Mouse (Mus musculus): Measurements from ENCODE around the gene Efcab5. TPM values are rescaled to one million over a fixed set of nuclear protein-coding genes. Genes with fewer than 3 reads are reported as not detected.
A peak's percentile ranks its signal among the peaks of the same experiment; 100 is the strongest.
"Not testable (repeated sequence)": the region's sequence is repeated elsewhere in the genome, so short reads cannot be mapped to it uniquely, and the experiment has no call there.

The Efcab5 gene
- total RNA-seq, 2 experiments from 2014 or later: 2.8 to 3.2 TPM

DNA sequence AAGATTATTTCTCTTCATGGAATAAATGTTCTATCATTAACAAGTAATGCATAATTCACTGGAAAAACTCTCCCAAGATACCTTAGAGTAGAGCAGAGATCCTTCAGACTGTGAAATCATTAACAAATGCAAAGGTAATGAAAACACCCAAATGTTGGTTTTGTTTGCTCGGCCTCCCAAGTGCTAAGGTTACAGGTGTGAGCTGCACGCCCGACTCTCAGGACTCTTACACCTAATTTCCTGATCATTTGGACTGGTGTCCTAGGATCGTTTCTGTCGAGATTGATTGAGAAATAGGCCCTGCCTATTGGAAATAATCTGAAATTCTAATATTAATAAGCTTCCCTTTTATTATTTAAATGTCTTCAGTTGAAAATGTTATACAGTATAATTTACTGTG lies 7.2 kb downstream of the Efcab5 start:
- intact Hi-C loops (cut with DNase I): no loop called here

DNA sequence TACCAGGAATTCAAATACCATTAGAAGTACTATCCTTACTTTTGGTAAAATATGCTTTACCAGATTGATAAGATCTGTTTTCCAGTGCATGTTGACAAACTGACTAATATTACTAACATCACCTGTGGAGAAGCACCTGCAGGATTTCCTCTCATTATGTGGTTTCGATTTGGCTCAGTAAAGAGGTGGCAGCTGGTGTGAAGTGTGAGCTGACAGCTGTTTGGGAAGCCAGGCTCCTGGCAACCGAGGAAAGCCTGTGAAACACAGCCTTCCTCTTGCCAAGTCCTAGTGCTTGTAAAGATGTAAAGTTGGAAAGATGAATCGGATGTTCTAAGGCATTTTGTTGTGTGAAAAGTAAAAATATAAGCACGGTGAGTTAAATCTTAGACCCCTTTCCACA lies 7.9 kb downstream of the Efcab5 start:
- DNase-seq (ENCODE audit: low spot score in 2 of 2): peak; percentile 59 to 63
- intact Hi-C loops (cut with DNase I): no loop called here

More for the DNA sequence above, 7.2 kb downstream of the Efcab5 start:
- DNase-seq (ENCODE audit: low spot score in 2 of 2): no peak

DNA sequence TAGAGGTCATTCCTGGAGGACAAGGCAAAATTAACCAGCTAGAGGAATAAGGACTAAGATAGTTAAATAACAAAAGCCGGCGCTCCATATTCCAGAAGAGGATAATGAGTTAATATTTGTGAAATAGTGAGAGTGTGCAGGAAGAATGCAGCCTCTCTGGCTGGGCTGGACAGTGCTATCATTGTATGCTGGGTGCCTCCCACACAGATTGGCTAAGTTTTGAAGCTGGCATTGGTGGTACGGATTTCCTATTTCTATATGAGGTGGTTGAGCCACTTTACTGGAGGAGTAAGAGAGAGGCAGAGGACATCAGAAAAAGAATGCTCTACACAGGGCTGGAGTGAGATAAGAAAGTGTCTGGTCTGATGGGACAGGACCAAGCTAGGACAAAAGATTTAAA lies 9.0 kb downstream of the Efcab5 start:
- peak in 1 of 2 experiments; percentile 11 for DNase-seq (ENCODE audit: low spot score in 2 of 2)

DNA sequence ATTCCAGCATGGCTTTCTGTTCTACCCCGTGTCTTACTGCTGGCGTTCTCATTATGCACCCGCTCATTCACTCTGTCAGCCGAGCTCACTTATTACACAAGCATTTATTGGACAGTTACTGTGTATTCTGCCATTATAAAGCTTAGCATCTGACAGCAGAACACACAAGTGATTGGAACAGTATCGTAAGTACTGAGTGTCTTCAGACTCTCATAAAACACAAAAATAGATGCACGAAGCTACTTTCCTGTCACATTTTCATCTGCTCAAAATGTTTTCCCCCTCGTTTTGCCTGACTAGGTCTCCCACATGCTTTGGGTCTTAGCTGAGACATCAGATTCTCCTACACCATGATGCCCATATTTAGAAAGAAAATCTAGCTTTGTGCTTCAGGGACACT lies 14.2 kb downstream of the Efcab5 start:
- peak; percentile 35 to 76 for DNase-seq (ENCODE audit: low spot score in 2 of 2)
- intact Hi-C loops (cut with DNase I): no loop called here

More for the DNA sequence above, 9.0 kb downstream of the Efcab5 start:
- intact Hi-C loops (cut with DNase I): no loop called here

DNA sequence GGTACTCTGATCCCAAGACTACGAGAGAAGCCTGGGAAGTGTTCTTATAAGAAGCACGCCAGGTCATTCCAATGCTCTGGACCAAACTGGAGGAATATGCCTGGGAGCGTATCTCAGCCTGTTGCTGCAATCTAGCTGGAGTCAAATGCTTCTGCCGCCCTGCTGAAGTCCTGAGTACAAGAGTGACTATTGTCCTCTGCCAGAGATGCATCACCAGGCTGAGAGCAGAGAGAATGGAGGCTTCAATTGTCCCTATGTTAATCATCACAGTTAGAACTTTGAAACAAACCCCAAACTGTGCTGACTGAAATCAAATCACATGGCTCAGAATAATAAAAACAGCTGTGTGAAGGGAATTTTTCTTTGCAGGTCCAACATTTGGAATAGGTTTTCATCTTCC lies 15.0 kb downstream of the Efcab5 start:
- peak in 1 of 2 experiments; percentile 18 for DNase-seq (ENCODE audit: low spot score in 2 of 2)
- intact Hi-C loops (cut with DNase I): no loop called here

DNA sequence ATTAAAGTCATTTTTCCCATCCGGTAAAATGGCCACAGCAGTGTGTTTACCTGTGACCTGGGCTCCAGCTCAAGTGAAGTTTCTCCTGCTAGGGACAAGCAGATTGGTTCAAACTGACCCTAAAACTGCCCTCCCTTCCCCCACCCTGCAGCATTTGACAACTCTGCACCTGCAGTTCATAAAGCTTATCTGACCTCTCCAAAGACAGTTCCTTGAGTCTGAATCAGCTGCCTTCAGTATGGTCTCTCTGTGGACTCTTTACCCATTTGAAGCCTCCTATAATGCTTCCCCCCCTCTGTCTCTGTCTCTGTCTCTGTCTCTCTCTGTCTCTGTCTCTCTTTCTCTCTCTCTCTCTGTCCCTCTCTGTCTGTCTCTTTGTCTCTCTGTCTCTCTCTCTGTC lies 28.0 kb downstream of the Efcab5 start:
- DNase-seq (ENCODE audit: low spot score in 2 of 2): no peak
- intact Hi-C loops (cut with DNase I): no loop called here

DNA sequence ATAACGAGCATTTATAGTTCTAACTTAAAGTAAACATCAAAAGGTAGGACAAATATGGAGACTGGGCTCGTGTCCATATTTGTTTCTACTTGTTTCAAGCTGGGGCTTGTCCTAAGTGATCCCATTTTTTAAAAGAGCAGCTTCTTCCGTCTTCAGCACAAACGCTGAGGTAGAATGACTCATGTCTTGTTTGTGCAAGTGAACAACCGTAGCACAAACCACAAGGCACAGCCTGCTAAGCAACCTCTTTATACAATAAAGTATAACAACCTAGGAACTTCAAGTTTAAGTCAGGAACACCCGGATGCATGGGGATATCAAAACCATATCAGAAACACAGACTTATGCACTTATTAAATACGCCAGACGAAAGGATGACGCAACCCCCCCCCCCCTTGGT lies 28.4 kb downstream of the Efcab5 start:
- intact Hi-C loops (cut with DNase I): no loop called here

DNA sequence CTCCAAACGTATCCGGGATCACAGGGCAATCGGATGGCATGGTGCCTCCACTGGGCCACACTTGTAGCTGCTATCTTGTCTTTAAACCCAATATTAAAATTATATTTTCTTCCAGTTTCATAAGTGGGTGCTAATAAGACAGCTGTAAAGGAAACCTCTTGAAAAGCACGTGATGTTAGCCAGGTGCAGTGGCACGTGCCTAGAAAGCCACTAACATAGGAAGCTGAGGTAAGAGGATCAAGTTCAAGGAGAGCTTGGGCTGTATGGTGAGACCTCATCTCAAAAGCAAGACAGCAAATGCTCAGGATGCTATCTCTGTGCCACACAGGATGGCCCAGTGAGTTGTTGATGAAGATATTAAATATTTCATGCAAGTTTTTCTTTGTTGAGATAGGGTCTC lies 34.6 kb downstream of the Efcab5 start:
- no peak for DNase-seq (ENCODE audit: low spot score in 2 of 2)
- intact Hi-C loops (cut with DNase I): no loop called here

More for the DNA sequence above, 28.4 kb downstream of the Efcab5 start:
- DNase-seq (ENCODE audit: low spot score in 2 of 2): no peak

DNA sequence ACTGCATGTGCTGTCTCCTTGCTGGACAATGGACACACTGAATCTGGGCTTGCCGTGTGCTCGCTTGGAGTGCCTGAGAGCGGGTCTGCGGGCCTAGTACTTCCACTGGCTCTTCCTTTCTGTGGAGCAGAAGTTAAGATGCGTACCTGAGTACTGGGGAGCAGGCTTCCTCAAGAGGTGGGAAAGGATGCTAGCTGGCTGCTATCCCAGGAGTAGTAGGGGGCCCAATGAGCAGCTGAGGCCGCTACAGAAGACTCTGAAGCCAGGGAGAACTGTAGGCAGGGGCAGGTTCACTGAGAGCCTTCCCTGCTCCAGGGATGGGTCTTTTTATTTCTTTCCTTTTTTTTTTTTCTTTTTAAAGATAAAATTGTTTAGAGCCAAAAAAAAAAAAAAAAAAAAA lies 38.0 kb downstream of the Efcab5 start:
- no peak for DNase-seq (ENCODE audit: low spot score in 2 of 2)
- intact Hi-C loops (cut with DNase I): no loop called here

DNA sequence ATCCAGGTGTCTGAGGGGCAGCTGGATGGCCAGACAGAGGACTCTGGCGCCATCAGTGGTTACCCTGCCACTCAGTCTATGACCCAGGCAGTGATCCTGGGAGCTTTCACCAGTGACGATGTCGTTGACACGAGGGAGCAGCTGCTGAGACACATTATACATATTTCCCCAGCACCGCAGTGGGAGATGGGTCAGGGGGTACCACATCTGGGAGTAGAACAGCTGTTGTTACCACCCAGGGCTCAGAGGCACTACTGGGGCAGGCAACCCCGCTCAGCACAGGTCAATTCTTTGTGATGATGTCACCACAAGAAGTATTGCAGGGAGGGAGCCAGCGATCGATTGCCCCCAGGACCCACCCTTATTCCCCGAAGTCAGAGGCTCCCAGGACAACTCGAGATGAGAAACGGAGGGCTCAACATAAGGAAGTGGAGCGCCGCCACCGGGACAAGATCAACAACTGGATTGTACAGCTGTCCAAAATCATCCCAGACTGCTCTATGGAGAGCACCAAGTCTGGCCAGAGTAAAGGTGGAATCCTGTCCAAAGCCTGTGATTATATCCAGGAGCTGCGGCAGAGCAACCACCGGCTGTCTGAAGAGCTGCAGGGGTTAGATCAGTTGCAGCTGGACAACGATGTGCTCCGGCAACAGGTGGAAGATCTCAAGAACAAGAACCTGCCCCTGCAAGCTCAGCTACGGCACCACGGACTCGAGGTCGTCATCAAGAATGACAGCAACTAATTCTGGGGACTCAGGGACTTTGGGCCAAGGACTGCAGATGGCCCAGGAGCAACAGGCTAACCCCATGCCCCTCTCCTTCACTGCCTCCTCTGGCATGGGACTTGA lies 38.8 kb downstream of the Efcab5 start:
- intact Hi-C loops (cut with DNase I); DNase-seq (ENCODE audit: low spot score in 2 of 2): not testable (repeated sequence)

DNA sequence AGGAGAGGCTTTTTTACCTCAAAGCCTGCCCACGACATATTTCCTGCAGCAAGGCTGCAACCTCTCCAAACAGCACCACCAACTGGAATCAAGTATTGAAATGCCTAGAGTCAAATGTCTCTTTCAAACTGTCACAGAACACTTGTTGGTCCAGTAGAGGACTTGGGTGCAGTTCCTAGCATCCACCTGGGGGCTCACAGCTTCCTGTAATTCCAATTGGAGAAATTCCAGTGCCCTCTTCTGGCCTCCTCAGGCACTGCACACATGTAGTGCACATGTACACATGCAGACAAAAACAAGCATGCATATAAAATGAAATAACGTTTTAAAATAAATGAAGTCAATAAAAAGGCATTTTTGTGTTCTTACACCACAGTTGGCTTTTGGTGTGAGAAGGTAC lies 40.0 kb downstream of the Efcab5 start:
- intact Hi-C loops (cut with DNase I): no loop called here
- no peak for DNase-seq (ENCODE audit: low spot score in 2 of 2)

DNA sequence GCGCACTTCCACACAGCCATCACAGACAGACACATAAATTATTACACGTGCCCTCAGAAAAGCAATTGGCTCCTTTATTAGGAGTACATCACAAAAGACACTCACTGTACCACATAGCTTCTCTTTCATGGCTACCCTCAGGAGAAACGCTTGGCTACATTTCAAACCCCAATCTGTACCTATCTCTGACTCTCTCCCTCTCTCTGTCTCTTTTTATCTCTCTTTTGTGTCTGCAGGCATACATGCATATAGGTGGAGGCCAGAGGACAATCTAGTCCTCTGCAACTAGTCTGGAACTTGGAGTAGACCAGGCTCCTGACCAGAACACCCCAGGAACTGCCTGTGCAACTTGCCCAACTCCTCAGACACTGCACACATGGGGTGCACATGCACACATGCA lies 41.0 kb downstream of the Efcab5 start:
- no peak for DNase-seq (ENCODE audit: low spot score in 2 of 2)

DNA sequence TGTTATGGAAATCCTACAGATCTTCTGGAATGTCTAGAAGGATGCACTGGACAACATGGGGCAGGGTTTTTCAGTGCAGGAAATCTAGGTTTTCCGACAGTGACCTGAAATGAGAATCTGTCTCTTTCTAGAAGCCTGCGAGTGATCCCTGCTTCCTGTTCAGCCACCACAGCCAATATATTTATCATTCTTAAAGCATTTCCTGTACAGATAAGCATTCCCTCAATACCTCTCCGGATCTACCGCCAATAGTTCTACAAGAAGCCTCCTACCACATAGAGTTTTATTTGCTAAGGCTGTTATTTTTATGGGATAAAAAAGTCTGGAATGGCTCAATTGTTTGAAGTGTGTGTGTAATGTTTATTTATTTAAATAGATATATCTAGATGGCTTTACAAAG lies 43.3 kb downstream of the Efcab5 start:
- DNase-seq (ENCODE audit: low spot score in 2 of 2): no peak
- intact Hi-C loops (cut with DNase I): no loop called here

More for the DNA sequence above, 41.0 kb downstream of the Efcab5 start:
- intact Hi-C loops (cut with DNase I): no loop called here

DNA sequence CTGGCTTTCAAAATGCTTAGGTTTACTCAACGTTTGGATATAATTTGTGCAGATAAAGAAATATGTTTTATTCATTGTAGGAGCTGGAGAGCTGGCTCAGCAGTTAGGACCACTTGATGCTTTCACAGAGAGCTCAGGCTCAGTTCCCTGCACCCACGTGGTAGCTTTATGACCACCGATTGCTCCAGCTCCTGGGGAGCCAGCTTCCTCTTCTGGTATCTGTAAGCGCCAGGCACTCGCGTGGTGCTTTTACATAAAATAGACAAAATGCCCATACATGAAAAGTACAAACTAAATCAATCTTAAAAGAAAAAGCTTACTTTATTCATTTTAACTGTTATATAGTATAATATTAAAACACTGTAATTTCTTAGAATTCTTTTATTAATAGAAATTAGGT lies 46.8 kb downstream of the Efcab5 start:
- no peak for DNase-seq (ENCODE audit: low spot score in 2 of 2)
- intact Hi-C loops (cut with DNase I): no loop called here

DNA sequence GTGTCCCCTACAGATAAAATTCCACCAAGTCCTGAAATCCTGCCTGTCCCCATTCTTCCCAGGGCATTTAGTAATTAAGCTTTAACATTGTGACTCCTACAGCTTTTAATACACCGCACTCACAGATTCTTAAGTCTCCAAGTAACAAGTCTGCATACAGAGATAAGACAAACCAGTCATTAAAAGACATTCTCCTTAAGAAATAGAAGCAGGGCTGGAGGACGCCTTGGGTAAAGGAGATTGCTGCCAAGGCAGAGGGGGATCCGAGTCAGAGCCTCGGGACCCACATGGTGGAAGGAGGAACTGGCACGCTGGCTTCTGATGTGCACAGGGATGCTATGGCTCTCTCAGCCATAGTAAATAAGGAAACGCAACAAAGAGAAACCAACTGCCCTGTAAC lies 48.8 kb downstream of the Efcab5 start:
- intact Hi-C loops (cut with DNase I): no loop called here
- DNase-seq (ENCODE audit: low spot score in 2 of 2): no peak

DNA sequence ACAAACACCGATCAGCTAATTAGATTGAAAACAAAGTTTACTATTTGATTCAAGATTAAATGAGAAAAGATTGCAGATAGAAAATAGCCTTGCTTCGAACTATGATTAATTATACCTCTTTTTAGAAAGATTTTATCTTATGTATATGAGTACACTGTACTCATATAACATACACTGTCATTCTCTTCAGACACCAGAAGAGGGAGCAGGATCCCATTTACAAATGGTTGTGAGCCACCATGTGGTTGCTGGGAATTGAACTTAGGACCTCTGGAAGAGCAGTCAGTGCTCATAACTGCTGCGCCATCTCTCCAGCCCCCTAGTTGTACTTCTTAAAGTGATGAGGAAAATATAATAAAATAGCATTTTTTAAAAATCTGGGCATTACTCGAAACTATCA lies 55.3 kb downstream of the Efcab5 start:
- DNase-seq (ENCODE audit: low spot score in 2 of 2): no peak
- intact Hi-C loops (cut with DNase I): no loop called here

DNA sequence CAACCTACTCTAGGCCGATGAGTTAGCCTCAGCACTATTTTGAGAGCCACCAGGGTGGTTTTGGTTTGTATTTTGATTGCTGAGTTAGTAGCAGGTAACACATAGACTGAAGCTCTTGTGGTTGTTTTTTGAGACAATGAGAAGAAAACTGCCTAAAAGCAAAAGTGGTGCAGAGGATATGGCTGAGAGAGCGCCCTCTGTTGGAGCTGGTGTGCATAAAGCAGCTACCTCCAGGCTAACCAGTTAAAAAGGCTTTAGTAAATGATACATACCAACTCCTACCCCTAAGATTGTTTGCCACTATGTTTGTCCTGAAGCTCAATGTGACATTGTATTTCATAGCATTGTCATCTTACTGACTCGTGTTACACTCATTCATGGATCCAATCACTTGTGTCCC lies 56.2 kb downstream of the Efcab5 start:
- DNase-seq (ENCODE audit: low spot score in 2 of 2): no peak
- intact Hi-C loops (cut with DNase I): no loop called here

DNA sequence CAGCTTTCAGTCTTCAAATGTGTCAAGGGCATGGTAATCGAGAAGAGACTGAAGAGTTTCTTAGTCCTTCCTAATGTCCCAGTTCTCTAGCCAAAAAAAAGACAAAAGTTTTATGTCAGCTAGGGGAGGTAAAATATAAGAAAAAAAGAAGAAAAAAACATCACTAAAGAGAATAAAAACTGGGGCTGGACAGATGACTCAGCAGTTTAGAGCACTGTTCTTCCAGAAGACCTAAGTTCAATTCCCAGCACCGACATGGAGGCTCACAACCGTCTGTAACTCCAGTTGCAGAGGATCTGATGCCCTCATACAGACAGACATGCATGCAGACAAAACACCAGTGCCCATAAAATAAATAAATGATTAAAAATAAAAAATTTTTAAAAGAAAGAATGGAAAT lies 60.2 kb downstream of the Efcab5 start:
- no peak for DNase-seq (ENCODE audit: low spot score in 2 of 2)
- intact Hi-C loops (cut with DNase I): no loop called here

DNA sequence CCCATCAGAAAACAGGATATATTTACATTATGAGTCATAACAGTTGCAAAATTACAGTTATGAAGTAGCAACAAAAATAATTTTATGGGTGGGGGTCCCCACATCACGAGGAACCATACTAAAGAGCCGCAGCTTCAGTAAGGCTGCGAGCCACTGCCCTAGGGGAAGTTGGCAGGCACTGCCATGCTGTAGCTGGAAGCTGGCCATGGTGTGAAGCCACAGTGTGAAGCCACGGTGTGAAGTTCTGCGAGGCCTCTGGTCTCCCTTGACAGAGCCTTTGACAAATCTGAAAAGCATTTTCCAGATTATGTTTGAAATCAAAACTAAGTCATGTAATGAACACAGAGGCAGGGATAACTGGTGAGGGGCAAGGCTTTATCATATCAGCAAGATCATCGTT lies 77.6 kb downstream of the Efcab5 start:
- DNase-seq (ENCODE audit: low spot score in 2 of 2): no peak

DNA sequence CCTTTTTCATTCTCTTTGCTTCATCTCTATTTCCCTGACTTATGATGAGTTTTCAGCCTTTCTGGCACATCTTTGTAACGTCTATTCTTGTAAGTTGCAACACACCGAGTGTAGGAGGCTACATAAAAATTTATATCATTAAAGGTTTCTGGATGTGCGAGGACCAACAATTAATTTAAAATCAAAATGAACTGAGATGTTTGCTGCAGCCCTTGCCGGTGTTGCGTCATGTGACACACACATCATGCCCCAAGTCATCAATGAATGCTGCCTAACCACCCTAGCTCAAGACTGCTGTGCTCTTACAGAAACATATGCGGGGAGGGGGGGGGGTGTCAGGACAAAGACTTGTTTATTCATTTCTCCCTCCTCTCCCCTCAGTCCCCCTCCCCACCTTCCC lies 80.3 kb downstream of the Efcab5 start:
- DNase-seq (ENCODE audit: low spot score in 2 of 2): no peak
- intact Hi-C loops (cut with DNase I): no loop called here

More for the DNA sequence above, 77.6 kb downstream of the Efcab5 start:
- intact Hi-C loops (cut with DNase I): no loop called here

DNA sequence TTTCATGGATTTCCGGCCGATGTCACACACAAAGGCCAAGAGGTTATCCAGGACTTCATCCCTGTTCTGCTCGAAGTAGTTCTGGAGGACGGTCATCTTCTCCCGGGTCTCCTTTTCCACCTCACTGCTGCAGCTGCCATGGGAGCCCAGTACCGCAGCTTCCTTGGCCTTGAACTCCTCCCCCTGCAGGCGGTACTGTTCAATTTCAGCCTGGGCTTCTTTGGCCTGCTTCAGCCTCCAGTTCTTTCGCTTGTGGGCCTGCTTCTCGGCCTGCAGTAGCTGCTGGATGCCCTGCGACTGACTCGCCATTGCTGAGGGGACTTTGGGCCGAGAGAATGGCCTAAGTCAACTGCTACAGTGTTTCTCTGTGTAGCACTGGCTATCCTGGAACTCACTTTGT lies 80.9 kb downstream of the Efcab5 start:
- intact Hi-C loops (cut with DNase I); DNase-seq (ENCODE audit: low spot score in 2 of 2): not testable (repeated sequence)

DNA sequence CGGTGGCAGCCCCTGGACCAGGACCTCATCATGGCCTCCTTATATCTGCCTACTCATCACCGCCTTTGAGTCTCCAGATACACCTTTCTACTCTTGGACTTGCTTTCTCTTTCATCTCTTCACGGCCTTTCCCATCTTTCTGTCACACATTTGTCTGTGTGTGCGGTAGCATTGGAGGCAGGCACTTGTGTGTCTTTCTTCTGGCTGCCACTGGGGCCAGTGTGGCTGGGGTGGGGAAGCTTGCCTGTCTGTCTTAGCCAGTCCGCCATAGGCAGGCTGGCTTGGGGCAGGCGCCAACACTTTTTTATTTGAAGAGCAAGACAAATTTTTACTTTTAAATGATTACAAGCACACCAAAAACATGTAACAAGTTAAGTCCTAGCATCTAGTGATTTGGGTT lies 81.8 kb downstream of the Efcab5 start:
- no peak for DNase-seq (ENCODE audit: low spot score in 2 of 2)
- intact Hi-C loops (cut with DNase I): no loop called here

Data from left cerebral cortex, postnatal 25 days (tissue).